Mouse (Mus musculus) MEL (cell line): Measurements from ENCODE around the gene Dpyd.

ENCODE experiments used
- CHD1 ChIP-seq: IDR thresholded peaks from 2 replicates; pipeline ENCODE4 v1.6.1; 2012; ENCODE audit warnings: low read depth, mild to moderate bottlenecking, inconsistent platforms, low read length, improper control_type of control experiment
- CTCF ChIP-seq, 3 experiments: IDR thresholded peaks in 2 of 3; conservative IDR thresholded peaks in 1 of 3; 2 replicates each; pipeline ENCODE4 v1.5.1; 2011 to 2012; ENCODE audit warnings: low read length in 3 of 3, low read depth in 2 of 3, mild to moderate bottlenecking in 2 of 3, improper control_type of control experiment in 1 of 3, inconsistent platforms in 1 of 3, mixed read lengths in 1 of 3, moderate library complexity in 1 of 3; ENCODE audit not compliant: control insufficient read depth in 1 of 3, insufficient read depth in 1 of 3, poor library complexity in 1 of 3, severe bottlenecking in 1 of 3
- E2F4 ChIP-seq: IDR thresholded peaks from 2 replicates; pipeline ENCODE4 v1.6.1; 2011; ENCODE audit warnings: low read depth, low read length, improper control_type of control experiment, borderline replicate concordance
- EP300 ChIP-seq, 2 experiments: IDR thresholded peaks; 2 replicates each; pipeline ENCODE4 v1.6.1; 2011; ENCODE audit warnings: improper control_type of control experiment in 2 of 2, low read length in 2 of 2, low read depth in 1 of 2, mild to moderate bottlenecking in 1 of 2
- GATA1 ChIP-seq: IDR thresholded peaks from 2 replicates; pipeline ENCODE4 v1.6.1; 2011; ENCODE audit warnings: low read depth, low read length, improper control_type of control experiment
- HCFC1 ChIP-seq: IDR thresholded peaks from 2 replicates; pipeline ENCODE4 v1.6.1; 2012; ENCODE audit warnings: low read depth, mild to moderate bottlenecking, inconsistent platforms, low read length, improper control_type of control experiment, moderate library complexity
- MAX ChIP-seq: IDR thresholded peaks from 2 replicates; pipeline ENCODE4 v1.6.1; 2011; ENCODE audit warnings: low read length, improper control_type of control experiment
- MAZ ChIP-seq: IDR thresholded peaks from 2 replicates; pipeline ENCODE4 v1.6.1; 2012; ENCODE audit warnings: low read depth, mild to moderate bottlenecking, inconsistent platforms, low read length, improper control_type of control experiment
- MEF2A ChIP-seq: IDR thresholded peaks from 2 replicates; pipeline ENCODE4 v1.6.1; 2014; ENCODE audit warnings: low read depth, mild to moderate bottlenecking, inconsistent platforms, low read length, improper control_type of control experiment; ENCODE audit not compliant: poor library complexity, insufficient replicate concordance, severe bottlenecking; ENCODE audit errors: extremely low read depth
- MYB ChIP-seq: IDR thresholded peaks from 2 replicates; pipeline ENCODE4 v1.6.1; 2011; ENCODE audit warnings: mild to moderate bottlenecking, low read depth, low read length, improper control_type of control experiment
- NRF1 ChIP-seq: IDR thresholded peaks from 2 replicates; pipeline ENCODE4 v1.6.1; 2014; ENCODE audit warnings: low read depth, mild to moderate bottlenecking, inconsistent platforms, low read length, improper control_type of control experiment, moderate library complexity; ENCODE audit not compliant: poor library complexity, insufficient read depth, severe bottlenecking
- POLR2A ChIP-seq, 2 experiments: IDR thresholded peaks; 2 replicates each; pipeline ENCODE4 v1.6.1; 2011 to 2012; ENCODE audit warnings: low read length in 2 of 2, mild to moderate bottlenecking in 2 of 2, control low read depth in 1 of 2, improper control_type of control experiment in 1 of 2, low read depth in 1 of 2, moderate library complexity in 1 of 2; ENCODE audit not compliant: control insufficient read depth in 1 of 2, insufficient read depth in 1 of 2, poor library complexity in 1 of 2
- USF1 ChIP-seq: IDR thresholded peaks from 2 replicates; pipeline ENCODE4 v1.6.1; 2014; ENCODE audit warnings: low read depth, mild to moderate bottlenecking, inconsistent platforms, low read length, improper control_type of control experiment, moderate library complexity
- ZNF384 ChIP-seq: IDR thresholded peaks from 2 replicates; pipeline ENCODE4 v1.6.1; 2012; ENCODE audit warnings: low read depth, mild to moderate bottlenecking, inconsistent platforms, low read length, improper control_type of control experiment

- TF ChIP-seq POLR2A (IDR thresholded peaks at IDR 0.05; ENCODE audit: control insufficient read depth in 1 of 2, insufficient read depth in 1 of 2, low read depth in 1 of 2, low read length in 2 of 2, poor library complexity in 1 of 2), result no peak
- TF ChIP-seq CHD1, result no peak
- no peak for TF ChIP-seq USF1
- TF ChIP-seq MAZ, result no peak
- no peak for TF ChIP-seq CTCF (IDR thresholded peaks at IDR 0.05 in 2 of 3, conservative IDR thresholded peaks at IDR 0.05 in 1 of 3; ENCODE audit: control insufficient read depth in 1 of 3, insufficient read depth in 1 of 3, low read depth in 2 of 3, low read length in 3 of 3, poor library complexity in 1 of 3, severe bottlenecking in 1 of 3)
- no peak for TF ChIP-seq MYB
- no peak for TF ChIP-seq E2F4
- TF ChIP-seq ZNF384, result no peak
- TF ChIP-seq EP300 (IDR thresholded peaks at IDR 0.05; ENCODE audit: low read depth in 1 of 2, low read length in 2 of 2), result no peak
- TF ChIP-seq GATA1, result no peak
- TF ChIP-seq MAX, result no peak
- TF ChIP-seq NRF1, result no peak
- no peak for TF ChIP-seq HCFC1
- no peak for TF ChIP-seq MEF2A
These were observed 194.2 kb downstream of the Dpyd start for GRCm38 (mm10) chr3:118756099-118756498.
